Mouse (Mus musculus): Measurements from ENCODE around the gene Adgrl2. TPM values are rescaled to one million over a fixed set of nuclear protein-coding genes. Genes with fewer than 3 reads are reported as not detected.

The Adgrl2 gene
- polyA plus RNA-seq, 1 experiment from 2014 or later: 132 TPM

DNA sequence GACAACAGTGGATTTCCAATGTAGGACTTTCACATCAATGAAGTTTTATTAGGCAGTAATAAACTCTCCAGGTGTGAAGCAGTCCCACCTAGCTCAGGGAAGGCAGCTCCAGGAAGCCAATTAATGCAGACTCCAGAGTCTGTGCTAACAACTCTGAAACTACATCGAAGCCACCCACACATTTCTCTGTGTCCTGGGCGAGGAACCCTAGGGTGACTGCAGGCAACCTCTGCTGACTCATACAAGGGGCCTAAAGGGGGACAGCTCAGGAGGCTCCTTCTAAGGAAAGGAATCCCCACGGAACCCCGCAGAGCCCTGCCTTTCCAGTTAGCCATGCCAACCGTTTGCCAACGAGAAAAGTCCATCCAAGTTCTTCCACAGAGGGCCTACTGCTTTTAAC, 90.5 kb downstream of the Adgrl2 start:
- no peak overlapping the region for H3K9ac ChIP-seq (replicated peaks; ENCODE audit: low read depth, low read length)
- no peak overlapping the region for H3K4me3 ChIP-seq (replicated peaks; ENCODE audit: low read length)
- H3K9me3 ChIP-seq (ENCODE audit: control insufficient read depth, low read length): no peaks in the 10 kb centered on the region
- H3K27me3 ChIP-seq (replicated peaks; ENCODE audit: control insufficient read depth, insufficient read depth, low read length): no peaks in the 10 kb centered on the region
- no peaks in the 10 kb centered on the region for H3K36me3 ChIP-seq (ENCODE audit: control insufficient read depth, insufficient read depth)
- H3K27ac ChIP-seq (ENCODE audit: low read length): no peak overlapping the region
- H3K4me1 ChIP-seq (replicated peaks; ENCODE audit: control insufficient read depth, insufficient read depth, low read length): peaks cover 9% of the 10 kb centered on the region; the same call in 1 of the 2 replicates
- WGBS: 39% methylated on average over 6 of the region's 6 CpGs
- H3K4me2 ChIP-seq (ENCODE audit: low read length): no peak overlapping the region
- ATAC-seq: no peak

DNA sequence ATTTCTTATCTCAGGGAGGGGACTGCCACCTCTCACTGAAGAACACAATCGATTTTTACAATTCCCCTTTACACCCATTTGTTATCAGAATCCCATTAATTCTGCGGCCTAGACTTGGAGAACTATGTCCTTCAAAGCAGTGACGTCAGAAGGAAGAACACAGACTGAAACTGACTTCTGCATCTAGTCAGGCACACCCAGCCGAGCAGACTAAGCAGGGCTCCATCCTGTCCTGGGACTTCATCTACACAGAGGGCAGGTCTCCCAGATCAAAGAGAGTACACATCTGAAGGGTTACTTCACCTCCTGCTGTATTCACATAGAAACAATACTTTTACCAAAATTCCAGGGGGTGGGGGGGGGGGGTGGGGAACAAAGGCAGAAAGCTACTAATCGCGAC, 90.9 kb downstream of the Adgrl2 start:
- no peaks in the 10 kb centered on the region for H3K36me3 ChIP-seq (ENCODE audit: control insufficient read depth, insufficient read depth)
- H3K9ac ChIP-seq (replicated peaks; ENCODE audit: low read depth, low read length): no peak overlapping the region
- no peak overlapping the region for H3K4me2 ChIP-seq (ENCODE audit: low read length)
- H3K27ac ChIP-seq (ENCODE audit: low read length): no peak overlapping the region
- H3K27me3 ChIP-seq (replicated peaks; ENCODE audit: control insufficient read depth, insufficient read depth, low read length): no peaks in the 10 kb centered on the region
- H3K4me1 ChIP-seq (replicated peaks; ENCODE audit: control insufficient read depth, insufficient read depth, low read length): peaks cover 9% of the 10 kb centered on the region; the same call in 1 of the 2 replicates
- 49% methylated on average over 6 of the region's 6 CpGs for WGBS
- no peaks in the 10 kb centered on the region for H3K9me3 ChIP-seq (ENCODE audit: control insufficient read depth, low read length)
- no peak for ATAC-seq
- no peak overlapping the region for H3K4me3 ChIP-seq (replicated peaks; ENCODE audit: low read length)

DNA sequence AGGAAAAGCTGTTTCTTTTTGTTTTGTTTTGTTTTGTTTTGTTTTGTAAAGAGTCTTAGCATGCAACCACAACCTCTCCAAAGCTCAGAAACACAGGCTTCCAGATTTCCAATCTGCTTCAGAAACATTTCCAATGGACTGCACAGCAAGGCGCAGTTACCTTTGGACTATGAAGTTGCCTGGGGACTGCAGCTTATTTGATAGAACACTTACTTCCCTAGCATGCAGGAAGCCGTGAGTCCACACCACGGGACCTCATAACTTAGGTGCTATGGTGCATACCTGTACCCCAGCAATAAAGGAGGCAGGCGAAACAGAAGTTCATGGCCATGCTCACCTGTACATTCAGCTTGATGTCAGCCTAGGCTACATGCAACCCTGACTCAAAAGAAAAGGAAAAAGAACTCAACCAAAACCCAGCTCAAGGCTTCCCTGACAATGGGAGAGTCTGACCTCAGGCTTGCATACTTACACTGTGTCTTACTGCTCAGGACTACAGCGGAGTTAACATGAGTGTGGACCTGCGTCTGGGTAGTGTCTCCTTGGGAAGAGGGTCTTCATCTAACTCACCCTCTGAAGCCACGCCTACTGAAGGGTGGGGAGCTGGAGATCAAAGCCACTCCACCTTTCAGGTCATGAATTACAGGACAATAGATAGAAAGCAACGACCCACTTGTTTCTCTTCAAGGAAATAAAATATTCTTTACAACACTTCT, 91.7 kb downstream of the Adgrl2 start:
- Histone ChIP-seq H3K9me3 (ENCODE audit: control insufficient read depth, low read length) (no peaks in the 10 kb centered on the region), H3K4me2 (ENCODE audit: low read length) (no peak overlapping the region), H3K27ac (ENCODE audit: low read length) (no peak overlapping the region), H3K36me3 (ENCODE audit: control insufficient read depth, insufficient read depth) (no peaks in the 10 kb centered on the region), H3K9ac (replicated peaks; ENCODE audit: low read depth, low read length) (no peak overlapping the region), H3K27me3 (replicated peaks; ENCODE audit: control insufficient read depth, insufficient read depth, low read length) (no peaks in the 10 kb centered on the region), H3K4me1 (replicated peaks; ENCODE audit: control insufficient read depth, insufficient read depth, low read length) (peaks cover 9% of the 10 kb centered on the region; the same call in 1 of the 2 replicates), H3K4me3 (replicated peaks; ENCODE audit: low read length) (no peak overlapping the region)
- no peak for ATAC-seq
- WGBS: 76% methylated on average over 8 of the region's 8 CpGs

DNA sequence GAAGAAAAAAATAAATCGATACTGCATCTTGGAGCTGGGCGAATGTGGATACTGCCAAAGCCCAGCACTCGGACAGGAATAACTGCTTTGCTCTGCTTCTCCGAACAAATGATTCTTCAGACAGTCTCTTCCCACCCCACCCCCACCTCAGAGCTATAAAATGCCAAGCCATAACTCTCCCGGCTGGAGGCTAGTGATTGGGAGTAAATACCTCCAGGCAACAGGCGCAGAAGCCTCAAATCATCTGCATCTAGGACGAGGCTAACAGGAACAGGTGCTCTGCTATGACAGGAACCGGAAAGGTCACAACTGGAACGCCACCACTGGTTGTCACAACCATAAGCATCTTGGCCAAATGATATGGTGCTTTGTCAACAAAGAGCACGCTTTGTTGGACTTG, 94.1 kb downstream of the Adgrl2 start:
- Histone ChIP-seq H3K4me1 (replicated peaks; ENCODE audit: control insufficient read depth, insufficient read depth, low read length) (0 out of 2 replicates have a peak, but pooled peaks cover 9% of the 10 kb centered on the region), H3K9me3 (ENCODE audit: control insufficient read depth, low read length) (no peaks in the 10 kb centered on the region), H3K9ac (replicated peaks; ENCODE audit: low read depth, low read length) (no peak overlapping the region), H3K4me3 (replicated peaks; ENCODE audit: low read length) (no peak overlapping the region), H3K27ac (ENCODE audit: low read length) (no peak overlapping the region), H3K4me2 (ENCODE audit: low read length) (no peak overlapping the region), H3K36me3 (ENCODE audit: control insufficient read depth, insufficient read depth) (no peaks in the 10 kb centered on the region), H3K27me3 (replicated peaks; ENCODE audit: control insufficient read depth, insufficient read depth, low read length) (no peaks in the 10 kb centered on the region)
- 79% methylated on average over 10 of the region's 10 CpGs for WGBS
- ATAC-seq: no peak

DNA sequence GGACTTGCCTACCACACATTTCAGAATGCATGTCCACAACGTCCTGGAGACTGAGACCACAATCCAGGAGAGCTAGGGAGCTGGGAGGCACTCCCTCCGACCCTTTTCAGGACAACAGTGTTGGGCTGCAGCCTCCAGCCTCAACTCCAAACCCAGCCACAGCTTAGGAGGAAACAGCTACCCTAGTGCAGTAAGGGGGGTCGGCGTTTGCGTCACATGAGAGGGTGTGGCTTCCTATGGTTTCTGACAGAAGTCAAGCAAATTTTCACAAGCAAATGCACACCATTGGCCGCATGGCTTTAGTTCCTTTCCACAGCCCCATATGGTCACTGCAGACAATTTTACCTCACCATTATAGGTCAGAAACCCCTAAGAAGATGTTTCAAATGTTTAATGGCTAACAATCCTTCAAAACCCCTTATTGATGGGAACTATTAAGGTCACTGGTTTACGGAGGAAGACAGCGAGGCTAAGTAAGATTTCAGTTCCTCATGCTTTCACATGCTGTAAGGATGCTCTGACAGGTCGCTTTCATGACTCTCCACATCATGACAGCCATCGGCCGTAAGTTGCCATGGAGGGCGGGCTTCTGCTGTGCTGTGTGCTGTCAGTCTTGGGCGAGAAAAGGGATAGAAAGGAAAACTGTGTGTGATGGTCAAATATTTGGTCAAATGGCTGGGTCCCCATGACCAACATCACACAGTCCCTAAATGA, 94.8 kb downstream of the Adgrl2 start:
- ATAC-seq: no peak
- WGBS: 85% methylated on average over 13 of the region's 13 CpGs
- H3K9me3 ChIP-seq (ENCODE audit: control insufficient read depth, low read length): no peaks in the 10 kb centered on the region
- no peak overlapping the region for H3K27ac ChIP-seq (ENCODE audit: low read length)
- 0 out of 2 replicates have a peak, but pooled peaks cover 12% of the 10 kb centered on the region for H3K4me1 ChIP-seq (replicated peaks; ENCODE audit: control insufficient read depth, insufficient read depth, low read length)
- no peak overlapping the region for H3K9ac ChIP-seq (replicated peaks; ENCODE audit: low read depth, low read length)
- no peak overlapping the region for H3K4me2 ChIP-seq (ENCODE audit: low read length)
- H3K27me3 ChIP-seq (replicated peaks; ENCODE audit: control insufficient read depth, insufficient read depth, low read length): no peaks in the 10 kb centered on the region
- no peak overlapping the region for H3K4me3 ChIP-seq (replicated peaks; ENCODE audit: low read length)
- H3K36me3 ChIP-seq (ENCODE audit: control insufficient read depth, insufficient read depth): no peaks in the 10 kb centered on the region

DNA sequence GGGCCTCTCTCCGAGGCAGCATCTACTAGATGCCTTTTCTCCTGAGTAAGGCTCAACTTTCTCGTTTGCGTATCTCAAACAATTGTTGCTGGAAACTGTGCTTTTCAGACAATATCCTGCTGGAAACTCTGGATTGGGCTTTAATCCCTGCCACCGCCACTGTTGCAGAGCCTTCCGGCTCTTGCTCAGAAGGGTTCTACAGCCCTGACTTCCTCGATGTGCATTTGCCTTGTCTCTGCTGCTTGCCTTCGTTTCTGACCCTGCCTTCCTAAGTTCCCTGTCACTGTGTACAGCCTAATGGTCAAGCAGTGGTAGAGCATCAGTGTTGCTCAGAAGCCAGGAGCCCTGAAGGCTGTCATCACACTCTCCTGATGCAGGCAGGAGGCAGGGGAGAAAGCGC, 95.5 kb downstream of the Adgrl2 start:
- Histone ChIP-seq H3K27ac (ENCODE audit: low read length) (no peak overlapping the region), H3K4me2 (ENCODE audit: low read length) (no peak overlapping the region), H3K27me3 (replicated peaks; ENCODE audit: control insufficient read depth, insufficient read depth, low read length) (no peaks in the 10 kb centered on the region), H3K9ac (replicated peaks; ENCODE audit: low read depth, low read length) (no peak overlapping the region), H3K4me1 (replicated peaks; ENCODE audit: control insufficient read depth, insufficient read depth, low read length) (0 out of 2 replicates have a peak, but pooled peaks cover 12% of the 10 kb centered on the region), H3K36me3 (ENCODE audit: control insufficient read depth, insufficient read depth) (no peaks in the 10 kb centered on the region), H3K4me3 (replicated peaks; ENCODE audit: low read length) (no peak overlapping the region), H3K9me3 (ENCODE audit: control insufficient read depth, low read length) (no peaks in the 10 kb centered on the region)
- 73% methylated on average over 8 of the region's 8 CpGs for WGBS
- ATAC-seq: no peak

DNA sequence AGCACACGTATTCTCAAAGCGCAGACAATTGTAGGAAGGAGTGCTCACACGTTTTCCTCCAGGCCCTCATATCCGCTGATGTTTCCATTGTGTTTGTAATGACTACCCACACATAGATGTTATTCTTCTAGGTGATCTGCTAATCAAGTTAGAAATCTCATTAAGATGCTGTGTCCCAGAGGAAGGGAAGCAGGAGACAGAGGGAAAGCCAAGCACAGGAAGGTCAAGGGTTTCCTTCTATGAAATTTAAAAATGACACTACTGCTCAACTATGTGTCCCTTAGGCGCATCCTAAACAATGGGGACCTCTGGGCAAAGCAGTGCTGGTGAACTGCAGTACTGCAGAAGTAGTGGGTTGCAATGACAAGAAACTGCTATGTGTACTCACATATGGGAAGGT, 102.5 kb downstream of the Adgrl2 start:
- Histone ChIP-seq H3K9me3 (ENCODE audit: control insufficient read depth, low read length) (no peaks in the 10 kb centered on the region), H3K27ac (ENCODE audit: low read length) (no peak overlapping the region), H3K36me3 (ENCODE audit: control insufficient read depth, insufficient read depth) (no peaks in the 10 kb centered on the region; the same call in 1 of the 2 replicates), H3K4me1 (replicated peaks; ENCODE audit: control insufficient read depth, insufficient read depth, low read length) (peaks cover 5% of the 10 kb centered on the region; the same call in 1 of the 2 replicates), H3K9ac (replicated peaks; ENCODE audit: low read depth, low read length) (no peak overlapping the region), H3K4me2 (ENCODE audit: low read length) (no peak overlapping the region), H3K27me3 (replicated peaks; ENCODE audit: control insufficient read depth, insufficient read depth, low read length) (no peaks in the 10 kb centered on the region), H3K4me3 (replicated peaks; ENCODE audit: low read length) (no peak overlapping the region)
- 80% methylated on average over 5 of the region's 5 CpGs for WGBS
- no peak for ATAC-seq

DNA sequence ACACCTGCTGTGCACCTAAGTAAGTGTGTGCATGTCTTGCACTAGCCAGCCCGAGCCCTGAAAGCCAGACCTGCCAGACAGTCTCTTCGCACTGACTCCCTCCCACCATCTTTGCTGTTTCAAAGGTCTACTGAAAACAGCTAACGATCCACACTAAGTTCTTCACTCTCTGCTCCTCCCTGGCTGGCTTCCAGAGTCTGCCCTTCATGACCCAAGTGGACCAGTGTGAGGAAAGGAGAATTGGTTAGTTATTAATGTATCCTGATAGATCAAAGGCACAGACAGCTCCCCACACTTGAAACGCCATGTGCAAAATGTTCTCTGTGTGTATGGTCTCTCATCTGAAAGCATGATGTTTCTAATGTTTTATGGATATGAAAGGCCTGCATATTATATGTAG, 103.4 kb downstream of the Adgrl2 start:
- Histone ChIP-seq H3K9me3 (ENCODE audit: control insufficient read depth, low read length) (no peaks in the 10 kb centered on the region), H3K4me2 (ENCODE audit: low read length) (no peak overlapping the region), H3K9ac (replicated peaks; ENCODE audit: low read depth, low read length) (no peak overlapping the region), H3K36me3 (ENCODE audit: control insufficient read depth, insufficient read depth) (no peaks in the 10 kb centered on the region; the same call in 1 of the 2 replicates), H3K4me1 (replicated peaks; ENCODE audit: control insufficient read depth, insufficient read depth, low read length) (peaks cover 5% of the 10 kb centered on the region; the same call in 1 of the 2 replicates), H3K27me3 (replicated peaks; ENCODE audit: control insufficient read depth, insufficient read depth, low read length) (no peaks in the 10 kb centered on the region), H3K27ac (ENCODE audit: low read length) (no peak overlapping the region), H3K4me3 (replicated peaks; ENCODE audit: low read length) (no peak overlapping the region)
- WGBS: 73% methylated on average over 4 of the region's 4 CpGs
- ATAC-seq: no peak

DNA sequence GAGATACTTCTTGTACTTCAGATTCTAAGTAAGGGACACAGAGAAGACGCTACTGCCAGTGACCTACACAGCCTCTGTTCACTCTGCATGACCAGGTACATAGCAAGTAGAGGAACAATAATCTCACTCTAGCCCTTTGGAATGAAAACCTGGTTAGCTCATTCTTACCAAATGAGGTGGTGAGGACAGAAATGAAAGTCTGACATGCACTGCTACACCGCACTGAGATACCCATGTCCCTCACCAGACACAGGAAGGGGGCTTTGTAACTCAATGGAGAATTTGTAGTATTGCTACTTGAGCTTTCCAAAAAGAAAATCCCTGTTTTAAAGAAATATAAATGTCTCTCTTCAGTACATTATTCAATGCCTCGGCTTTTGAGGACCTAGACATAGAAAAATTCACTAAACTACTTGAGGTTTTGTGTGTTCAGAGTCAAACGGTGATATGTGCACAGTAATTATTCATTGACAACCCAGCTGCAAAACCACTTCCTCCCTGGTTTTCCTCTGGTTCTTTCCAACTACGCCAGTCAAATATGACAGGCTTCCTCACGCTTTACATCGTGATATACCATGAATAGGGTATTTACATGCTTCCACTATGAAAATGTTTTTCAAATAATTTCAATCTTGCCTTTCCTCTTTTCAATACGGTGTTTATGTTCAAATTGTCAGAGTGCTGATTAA, 104.2 kb downstream of the Adgrl2 start:
- no peak for ATAC-seq
- Histone ChIP-seq H3K9ac (replicated peaks; ENCODE audit: low read depth, low read length) (no peak overlapping the region), H3K4me1 (replicated peaks; ENCODE audit: control insufficient read depth, insufficient read depth, low read length) (peaks cover 4% of the 10 kb centered on the region; the same call in 1 of the 2 replicates), H3K4me2 (ENCODE audit: low read length) (no peak overlapping the region), H3K27me3 (replicated peaks; ENCODE audit: control insufficient read depth, insufficient read depth, low read length) (no peaks in the 10 kb centered on the region), H3K36me3 (ENCODE audit: control insufficient read depth, insufficient read depth) (no peaks in the 10 kb centered on the region; the same call in 1 of the 2 replicates), H3K9me3 (ENCODE audit: control insufficient read depth, low read length) (no peaks in the 10 kb centered on the region), H3K4me3 (replicated peaks; ENCODE audit: low read length) (no peak overlapping the region), H3K27ac (ENCODE audit: low read length) (no peak overlapping the region)
- WGBS: 84% methylated on average over 8 of the region's 8 CpGs

Measured in forebrain, embryonic 16.5 days (tissue).